Mouse (Mus musculus) hindbrain, embryonic 16.5 days (tissue): ENCODE measurements around the gene Gm21663. TPM values are rescaled to one million over a fixed set of nuclear protein-coding genes. Genes with fewer than 3 reads are reported as not detected.
"Not testable (repeated sequence)": the region's sequence is repeated elsewhere in the genome, so short reads cannot be mapped to it uniquely, and the experiment has no call there.

Experiments used
- ATAC-seq: fragments of 200-750 bp; cut with Nextera tagmentation; 2 replicates; pipeline ENCODE4 v1.8.0; 2017; ENCODE audit warnings: moderate TSS enrichment, moderate library complexity
- H3K27ac ChIP-seq: fragments of 300-500 bp; sonication (generic); 2 replicates; pipeline ENCODE4 v1.5.1; 2014; ENCODE audit warnings: low read depth, mild to moderate bottlenecking, control low read depth, low read length, moderate library complexity
- H3K27me3 ChIP-seq: fragments of 300-500 bp; sonication (generic); replicated peaks from 2 replicates; pipeline ENCODE4 v1.6.1; 2014; ENCODE audit warnings: low read length; ENCODE audit not compliant: control insufficient read depth, insufficient read depth
- H3K36me3 ChIP-seq: fragments of 300-500 bp; sonication (generic); 2 replicates; pipeline ENCODE4 v1.6.1; 2014; ENCODE audit warnings: mild to moderate bottlenecking, low read length, moderate library complexity, mixed read lengths; ENCODE audit not compliant: control insufficient read depth, insufficient read depth
- H3K4me1 ChIP-seq: fragments of 300-500 bp; sonication (generic); 2 replicates; pipeline ENCODE4 v1.6.1; 2014; ENCODE audit warnings: low read depth, low read length; ENCODE audit not compliant: control insufficient read depth, insufficient read depth
- H3K4me2 ChIP-seq: fragments of 300-500 bp; sonication (generic); 2 replicates; pipeline ENCODE4 v1.6.1; 2014; ENCODE audit warnings: mild to moderate bottlenecking, low read length, control low read depth, moderate library complexity
- H3K4me3 ChIP-seq: fragments of 300-500 bp; sonication (generic); 2 replicates; pipeline ENCODE4 v1.5.1; 2014; ENCODE audit warnings: mild to moderate bottlenecking, low read length, control low read depth, moderate library complexity
- H3K9ac ChIP-seq: fragments of 300-500 bp; sonication (generic); 2 replicates; pipeline ENCODE4 v1.6.1; 2014; ENCODE audit warnings: low read depth, mild to moderate bottlenecking, control low read depth, low read length, moderate library complexity
- H3K9me3 ChIP-seq: fragments of 300-500 bp; sonication (generic); 2 replicates; pipeline ENCODE4 v1.6.1; 2014; ENCODE audit warnings: mild to moderate bottlenecking, low read length, moderate library complexity; ENCODE audit not compliant: control insufficient read depth
- WGBS: fragments of 180-500 bp; shearing (Covaris S2); extraction: QIAGEN DNeasy Blood & Tissue Kit; methylation state at CpG from one replicate; pipeline ENCODE4 v1.1.7; 2014; 5-methylcytosine and 5-hydroxymethylcytosine counted together
- polyA plus RNA-seq: library from polyadenylated mRNA; unstranded; fragments of >200 nt; fragmentation: Nextera tagmentation; extraction: Ambion mirVana; gene quantifications from 2 replicates; pipeline ENCODE4 v1.2.1, GENCODE M21; 2015

Gm21663 gene
- 0.11 TPM in 1 of 2 replicates, not detected in the other for polyA plus RNA-seq

- not testable (repeated sequence) for H3K4me1 ChIP-seq, ATAC-seq, H3K27ac ChIP-seq, H3K9me3 ChIP-seq, H3K4me3 ChIP-seq, H3K36me3 ChIP-seq, H3K27me3 ChIP-seq, H3K9ac ChIP-seq, H3K4me2 ChIP-seq
- 49% methylated on average over 2 of the region's 2 CpGs for WGBS
These were observed at the start of gene Gm21663 for GRCm38 (mm10) chr5:25942281-25942680. Gene Gm21663, minus strand, starts transcription at chr5:25942381.

- H3K4me2 ChIP-seq, H3K36me3 ChIP-seq, H3K9ac ChIP-seq, H3K27ac ChIP-seq, H3K27me3 ChIP-seq, H3K4me1 ChIP-seq, H3K9me3 ChIP-seq, ATAC-seq, H3K4me3 ChIP-seq: not testable (repeated sequence)
- WGBS: no CpG with 5 or more reads among the region's 3 CpGs
These were observed 46.4 kb upstream of the Gm21663 start, which contains the start of gene Gm21698 for GRCm38 (mm10) chr5:25988550-25988949. Gene Gm21698, minus strand, starts transcription at chr5:25988650.

- H3K27ac ChIP-seq, H3K4me1 ChIP-seq, H3K27me3 ChIP-seq, H3K9me3 ChIP-seq, H3K9ac ChIP-seq, H3K36me3 ChIP-seq, ATAC-seq, H3K4me2 ChIP-seq, H3K4me3 ChIP-seq: not testable (repeated sequence)
- WGBS: no CpG with 5 or more reads among the region's 2 CpGs
These were observed 30.4 kb upstream of the Gm21663 start, which contains the start of gene Gm21680 for GRCm38 (mm10) chr5:25972563-25972962. Gene Gm21680, minus strand, starts transcription at chr5:25972663.

DNA sequence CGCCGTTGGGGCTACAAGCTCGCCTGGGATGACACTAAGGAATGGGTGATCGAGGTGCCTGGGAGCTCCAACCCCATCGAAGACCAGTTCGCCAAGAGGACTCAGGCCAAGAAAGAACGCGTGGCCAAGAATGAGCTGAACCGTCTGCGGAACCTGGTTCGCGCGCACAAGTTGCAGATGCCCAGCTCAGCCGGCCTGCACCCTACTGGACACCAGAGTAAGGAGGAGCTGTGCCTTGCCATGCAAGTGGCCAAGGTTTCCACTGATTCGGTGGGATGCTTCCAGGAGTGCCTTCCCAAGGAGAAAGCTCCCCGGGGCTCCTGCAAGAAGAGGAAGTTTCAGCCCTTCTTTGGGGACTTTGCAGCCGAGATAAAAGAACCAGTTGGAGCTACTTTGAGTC lies 14.9 kb upstream of the Gm21663 start:
- peak overlapping the region; percentile 46 for H3K4me2 ChIP-seq
- peak; percentile 24; the same call in 1 of the 2 replicates for ATAC-seq
- WGBS: 63% methylated on average over 16 of the region's 17 CpGs

DNA sequence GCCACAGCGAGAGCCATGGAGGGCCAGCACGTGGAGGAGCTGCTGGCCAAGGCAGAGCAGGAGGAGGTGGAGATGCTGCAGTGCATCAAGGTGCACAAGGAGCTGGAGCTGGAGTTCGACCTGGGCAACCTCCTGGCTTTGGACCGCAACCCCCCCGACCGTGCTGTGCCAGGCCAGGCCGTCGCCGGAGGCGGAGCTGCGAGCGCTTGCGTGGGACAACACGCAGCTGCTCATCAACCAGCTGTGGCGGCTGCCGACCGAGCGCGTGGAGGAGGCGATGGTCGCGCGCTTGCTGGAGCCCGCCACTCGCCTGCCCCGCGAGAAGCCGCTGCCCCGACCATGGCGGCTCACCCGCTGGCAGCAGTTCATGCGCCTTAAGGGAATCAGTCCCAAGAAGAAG lies 14.4 kb upstream of the Gm21663 start:
- H3K9me3 ChIP-seq, H3K27ac ChIP-seq, H3K36me3 ChIP-seq, H3K9ac ChIP-seq, H3K4me1 ChIP-seq, H3K27me3 ChIP-seq: not testable (repeated sequence)
- Histone ChIP-seq H3K4me2 (peak overlapping the region; percentile 46), H3K4me3 (peak overlapping the region; percentile 26)
- 38% methylated on average over 22 of the region's 32 CpGs for WGBS
- peak; percentile 61 for ATAC-seq

More for the DNA sequence above, 14.9 kb upstream of the Gm21663 start:
- not testable (repeated sequence) for H3K9ac ChIP-seq, H3K27ac ChIP-seq, H3K4me1 ChIP-seq, H3K36me3 ChIP-seq, H3K27me3 ChIP-seq, H3K9me3 ChIP-seq
- peak overlapping the region; percentile 26 for H3K4me3 ChIP-seq

DNA sequence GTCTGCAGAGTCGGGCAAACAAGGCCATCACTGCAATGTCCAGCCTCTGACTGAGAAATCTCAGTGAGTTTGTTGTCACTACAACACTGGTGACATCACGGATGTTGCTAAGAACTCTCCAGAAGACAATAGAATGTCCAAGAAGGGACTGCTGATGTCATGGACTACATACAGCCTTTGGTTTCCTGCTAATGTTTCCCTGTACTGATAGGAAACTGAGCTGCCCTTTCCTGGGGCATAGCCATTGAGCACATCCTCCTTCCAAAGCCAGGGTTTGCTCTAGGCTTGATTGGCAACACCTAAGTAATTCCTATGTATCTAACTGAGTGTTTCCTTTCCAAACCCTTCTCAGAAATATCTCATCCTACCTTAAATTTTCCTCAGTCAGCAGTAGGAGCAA lies 12.1 kb upstream of the Gm21663 start, which contains the start of gene Gm21671:
Gm21671 (minus strand) TSS at position 101 of the 400 bp plus-strand sequence.
- H3K9ac ChIP-seq, H3K27ac ChIP-seq, H3K36me3 ChIP-seq, H3K4me2 ChIP-seq, H3K4me1 ChIP-seq, H3K9me3 ChIP-seq, H3K4me3 ChIP-seq, H3K27me3 ChIP-seq, ATAC-seq: not testable (repeated sequence)
- 89% methylated on average over 2 of the region's 2 CpGs for WGBS

- not testable (repeated sequence) for H3K36me3 ChIP-seq, H3K4me2 ChIP-seq, H3K9ac ChIP-seq, H3K4me3 ChIP-seq, H3K27me3 ChIP-seq, H3K9me3 ChIP-seq, ATAC-seq, H3K27ac ChIP-seq, H3K4me1 ChIP-seq
- WGBS: 81% methylated on average over 2 of the region's 2 CpGs
These were observed 3.2 kb upstream of the Gm21663 start for GRCm38 (mm10) chr5:25945391-25945790.

DNA sequence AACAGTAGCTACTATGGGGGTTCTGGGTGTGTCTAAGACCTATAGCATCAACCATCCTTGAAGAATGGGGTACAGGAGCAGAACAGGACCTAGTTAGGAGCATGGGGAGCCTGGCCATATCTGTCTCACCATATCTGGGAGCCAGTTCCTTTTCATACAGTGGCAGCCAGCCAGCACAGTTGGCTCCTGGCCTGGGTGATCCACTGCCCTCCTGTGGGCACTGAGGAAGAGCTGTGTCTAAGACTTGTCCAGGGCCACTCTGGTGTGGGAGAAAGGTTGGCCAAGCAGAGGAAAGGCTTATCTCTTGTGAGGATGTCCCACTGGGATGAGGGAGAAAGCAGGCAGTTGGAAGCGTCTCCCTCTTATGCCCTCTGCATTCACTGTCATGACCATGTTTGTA lies 50.9 kb downstream of the Gm21663 start:
- 88% methylated on average over 1 of the region's 1 CpGs for WGBS
- Histone ChIP-seq H3K4me3 (no peak overlapping the region), H3K36me3 (no peaks in the 10 kb centered on the region)

DNA sequence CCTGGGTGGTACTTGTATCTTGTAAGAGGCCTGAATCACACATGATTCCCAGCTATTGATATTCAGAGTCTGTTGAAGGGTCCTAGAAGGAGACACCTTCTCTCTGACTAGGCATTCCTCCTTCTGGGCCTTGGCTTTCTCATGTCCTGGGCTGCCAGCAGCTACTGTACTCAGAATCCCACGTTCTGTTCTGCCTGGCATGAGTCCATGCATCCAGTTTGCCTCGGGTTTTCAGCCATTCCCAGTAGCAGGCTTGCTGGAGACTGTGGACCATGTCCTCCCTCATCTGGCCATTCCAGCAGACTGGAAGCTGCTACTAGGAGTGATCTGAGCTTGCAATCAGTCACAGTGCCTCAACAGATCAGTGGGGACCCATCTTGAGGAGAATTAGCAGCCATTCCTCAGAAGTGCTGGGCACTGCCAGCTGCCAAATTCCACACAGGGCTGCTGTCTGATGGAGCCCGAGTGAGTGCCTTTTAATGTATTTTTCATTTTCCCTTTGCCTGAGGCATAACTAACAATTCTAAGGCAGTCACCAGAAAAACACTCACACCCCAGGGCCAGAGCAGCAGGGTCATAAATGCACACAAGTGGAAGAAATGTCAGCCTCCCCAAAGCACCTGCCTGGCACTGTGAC lies 52.3 kb downstream of the Gm21663 start:
- peak; percentile 27; the same call in 1 of the 2 replicates for ATAC-seq
- H3K4me2 ChIP-seq: no peak overlapping the region
- H3K4me1 ChIP-seq: peaks cover 3% of the 10 kb centered on the region
- no peaks in the 10 kb centered on the region for H3K9me3 ChIP-seq
- H3K4me3 ChIP-seq: no peak overlapping the region
- no peaks in the 10 kb centered on the region for H3K36me3 ChIP-seq
- no peak overlapping the region for H3K9ac ChIP-seq
- H3K27ac ChIP-seq: no peak overlapping the region
- WGBS: 28% methylated on average over 3 of the region's 3 CpGs
- H3K27me3 ChIP-seq: no peaks in the 10 kb centered on the region

More for the DNA sequence above, 50.9 kb downstream of the Gm21663 start:
- Histone ChIP-seq H3K27me3 (no peaks in the 10 kb centered on the region), H3K27ac (no peak overlapping the region), H3K4me2 (no peak overlapping the region), H3K9me3 (no peaks in the 10 kb centered on the region), H3K4me1 (peaks cover 3% of the 10 kb centered on the region), H3K9ac (no peak overlapping the region)
- ATAC-seq: 0 out of 2 replicates have a peak, but pooled peaks have one; percentile 27
